Mouse (Mus musculus): ENCODE data around the gene Fcrlb. TPM values are rescaled to one million over a fixed set of nuclear protein-coding genes. Genes with fewer than 3 reads are reported as not detected.
A peak's percentile ranks its signal among the peaks of the same experiment; 100 is the strongest.
"Not testable (repeated sequence)": the region's sequence is repeated elsewhere in the genome, so short reads cannot be mapped to it uniquely, and the experiment has no call there.

Fcrlb gene
- not detected for total RNA-seq (2021)

DNA sequence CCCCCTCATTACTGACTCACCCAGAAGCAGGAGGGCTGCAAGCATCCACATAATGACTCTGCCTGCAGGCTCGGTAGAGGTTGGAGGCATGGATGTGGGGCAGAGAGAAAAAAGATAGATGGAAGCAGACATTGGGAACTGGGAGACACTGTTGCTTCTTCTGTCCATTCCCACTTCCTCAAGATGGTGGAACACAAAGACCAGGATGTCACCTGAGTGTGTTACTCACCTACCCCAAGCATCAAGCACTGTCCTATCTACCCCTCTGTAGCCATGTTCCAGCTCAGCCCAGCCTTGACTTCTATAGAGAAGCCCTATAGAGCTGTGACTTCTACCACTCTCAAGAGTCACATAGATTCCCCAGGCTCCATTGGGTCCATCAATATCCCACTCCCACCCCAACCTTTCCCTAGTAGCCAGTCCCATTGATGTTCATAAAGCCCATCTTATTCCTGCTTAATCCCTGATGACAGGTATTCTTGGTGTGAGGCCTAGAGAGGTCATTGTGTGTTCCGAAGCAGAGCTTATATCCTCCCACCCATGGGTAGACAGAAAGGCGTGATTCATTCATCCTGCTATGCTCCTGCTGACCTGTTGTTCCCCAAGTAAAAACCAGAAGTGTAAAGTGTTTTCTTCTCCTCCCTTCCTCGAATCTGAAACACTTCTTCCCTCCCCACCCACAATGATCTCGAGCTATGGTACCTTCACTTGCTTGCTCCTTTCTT lies at the start of gene Fcrlb:
TSS of gene Fcrlb (minus strand) at position 51 of the 725 bp plus-strand sequence.
- DNase-seq = no peak

DNA sequence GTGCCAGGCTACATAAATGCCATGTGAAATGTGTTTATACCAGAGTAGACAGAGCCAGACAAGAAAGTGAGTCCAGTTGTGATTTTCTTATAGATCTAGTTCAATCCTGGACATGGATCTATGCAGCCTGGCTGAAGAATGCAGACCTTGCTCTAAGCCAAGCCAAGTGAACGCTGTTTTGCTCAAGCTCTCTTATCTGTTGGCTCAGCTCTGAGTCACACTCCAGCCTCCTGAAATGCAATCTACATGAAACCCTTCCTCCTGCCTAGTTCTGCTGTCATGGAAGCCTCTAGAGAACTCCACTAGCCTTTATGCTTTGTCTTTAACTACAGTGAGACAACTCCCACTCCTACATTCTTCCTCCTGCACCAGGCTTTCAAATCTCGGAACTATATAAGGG lies 49.6 kb upstream of the Fcrlb start:
- DNase-seq = peak; percentile 11

DNA sequence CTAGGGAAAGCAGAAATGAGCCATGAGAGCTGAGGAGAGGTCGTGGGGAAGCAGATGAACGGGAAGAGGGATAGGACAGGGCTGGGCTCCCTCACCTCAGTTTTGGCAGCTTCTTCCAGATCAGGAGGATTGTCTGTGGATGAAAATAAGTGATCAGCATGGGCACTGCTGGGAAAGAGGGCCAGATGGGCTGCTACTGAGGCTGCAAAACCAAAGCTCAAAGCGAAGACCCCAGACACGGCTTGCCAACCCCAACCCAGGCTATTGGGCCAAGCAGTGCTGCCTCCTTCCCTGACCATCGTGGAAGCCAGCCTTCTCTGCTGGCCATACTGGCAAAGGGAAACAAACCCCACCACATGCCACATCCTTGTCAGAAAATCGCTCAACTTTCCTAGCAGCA lies 48.4 kb upstream of the Fcrlb start:
- no peak for DNase-seq

DNA sequence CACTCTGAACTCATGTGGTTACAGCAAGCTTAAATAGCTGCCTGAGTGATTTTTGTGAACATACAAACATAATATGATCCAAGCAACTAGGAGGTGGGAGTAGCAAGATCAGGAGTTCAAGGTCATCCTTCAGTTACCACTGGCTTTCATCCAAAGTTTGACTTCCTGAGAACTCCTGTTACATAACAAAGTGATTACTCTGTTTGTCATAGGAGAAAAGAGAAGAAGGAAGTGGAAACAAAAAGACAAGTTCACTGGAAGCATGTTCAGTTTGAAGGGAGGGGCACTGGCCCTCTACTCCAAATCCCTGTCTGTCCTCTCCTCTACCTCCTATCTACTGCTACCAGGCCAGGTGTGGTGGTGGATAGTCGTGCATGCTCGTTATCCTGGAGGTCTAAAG lies 47.0 kb upstream of the Fcrlb start:
- DNase-seq = no peak

DNA sequence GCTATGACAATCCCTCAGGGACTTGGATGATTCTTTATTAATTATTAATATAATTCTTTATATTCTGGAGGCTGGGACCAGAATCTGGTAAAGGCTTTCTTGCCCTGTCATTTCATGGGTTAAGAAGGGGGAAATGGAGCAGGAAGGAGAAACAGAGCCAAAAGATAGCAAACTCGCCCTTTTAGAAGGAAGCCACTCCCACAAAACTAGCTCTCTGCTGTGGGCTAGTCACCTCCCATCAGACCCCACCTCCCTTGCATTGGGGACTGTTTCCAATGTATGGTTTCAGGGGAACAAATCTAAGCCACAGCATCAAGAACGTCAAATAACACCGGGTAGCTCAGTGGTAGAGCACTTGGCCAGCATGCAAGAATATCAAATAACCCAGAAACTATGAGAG lies 45.5 kb upstream of the Fcrlb start:
- no peak for DNase-seq

DNA sequence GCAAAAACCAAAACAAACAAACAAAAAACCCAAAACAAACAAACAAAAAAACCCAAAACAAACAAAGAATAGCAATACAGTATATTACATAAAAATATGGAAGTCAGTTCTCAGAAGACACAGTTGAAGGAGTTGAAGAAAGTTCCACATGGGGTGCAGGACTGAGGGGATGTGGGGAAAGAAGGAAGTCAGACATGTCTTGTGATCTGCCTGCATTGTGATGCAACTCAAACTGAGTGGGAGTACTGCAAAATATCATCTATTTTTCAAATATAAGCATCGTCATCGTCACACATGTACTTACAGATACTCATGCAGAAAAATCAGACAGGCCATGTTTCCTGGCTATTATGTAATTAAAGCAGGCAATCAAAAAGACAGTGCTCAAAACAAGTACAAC lies 40.5 kb upstream of the Fcrlb start:
- no peak for DNase-seq

DNA sequence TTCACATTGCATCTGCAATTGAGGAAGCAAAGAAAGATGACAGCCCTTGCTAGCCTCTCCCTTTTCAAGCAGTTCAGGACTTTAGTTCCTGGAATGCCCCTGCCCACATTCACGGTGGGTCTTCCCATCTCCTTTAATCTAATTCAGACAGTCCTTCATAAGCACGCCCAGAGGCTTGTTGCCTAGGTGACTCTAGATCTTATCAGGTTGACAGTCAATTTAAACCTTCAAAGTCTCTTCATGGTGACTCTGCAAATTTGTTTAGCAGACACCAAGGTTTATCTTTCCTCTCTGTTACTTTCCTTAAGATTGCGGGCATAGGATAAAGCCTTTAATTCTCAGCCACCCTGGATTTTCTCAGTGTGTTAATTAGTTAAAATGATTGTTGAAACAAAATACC lies 38.0 kb upstream of the Fcrlb start:
- no peak for DNase-seq

DNA sequence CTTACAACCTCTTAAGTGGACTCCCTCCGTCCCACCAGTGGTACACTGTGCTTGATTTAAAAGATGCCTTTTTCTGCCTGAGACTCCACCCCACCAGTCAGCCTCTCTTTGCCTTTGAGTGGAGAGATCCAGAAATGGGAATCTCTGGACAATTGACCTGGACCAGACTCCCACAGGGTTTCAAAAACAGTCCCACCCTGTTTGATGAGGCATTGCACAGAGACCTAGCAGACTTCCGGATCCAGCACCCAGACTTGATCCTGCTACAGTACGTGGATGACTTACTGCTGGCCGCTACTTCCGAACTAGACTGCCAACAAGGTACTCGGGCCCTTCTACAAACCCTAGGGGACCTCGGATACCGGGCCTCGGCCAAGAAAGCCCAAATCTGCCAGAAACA lies 32.2 kb upstream of the Fcrlb start:
- not testable (repeated sequence) for DNase-seq

DNA sequence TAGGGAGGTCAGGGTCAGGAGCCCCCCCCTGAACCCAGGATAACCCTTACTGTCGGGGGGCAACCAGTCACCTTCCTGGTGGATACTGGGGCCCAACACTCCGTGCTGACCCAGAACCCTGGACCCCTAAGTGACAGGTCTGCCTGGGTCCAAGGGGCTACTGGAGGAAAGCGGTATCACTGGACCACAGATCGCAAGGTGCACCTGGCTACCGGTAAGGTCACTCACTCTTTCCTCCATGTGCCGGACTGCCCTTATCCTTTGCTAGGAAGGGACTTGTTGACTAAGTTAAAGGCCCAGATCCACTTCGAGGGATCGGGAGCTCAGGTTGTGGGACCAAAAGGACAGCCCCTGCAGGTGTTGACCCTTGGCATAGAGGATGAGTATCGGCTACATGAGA lies 31.4 kb upstream of the Fcrlb start:
- DNase-seq = not testable (repeated sequence)

DNA sequence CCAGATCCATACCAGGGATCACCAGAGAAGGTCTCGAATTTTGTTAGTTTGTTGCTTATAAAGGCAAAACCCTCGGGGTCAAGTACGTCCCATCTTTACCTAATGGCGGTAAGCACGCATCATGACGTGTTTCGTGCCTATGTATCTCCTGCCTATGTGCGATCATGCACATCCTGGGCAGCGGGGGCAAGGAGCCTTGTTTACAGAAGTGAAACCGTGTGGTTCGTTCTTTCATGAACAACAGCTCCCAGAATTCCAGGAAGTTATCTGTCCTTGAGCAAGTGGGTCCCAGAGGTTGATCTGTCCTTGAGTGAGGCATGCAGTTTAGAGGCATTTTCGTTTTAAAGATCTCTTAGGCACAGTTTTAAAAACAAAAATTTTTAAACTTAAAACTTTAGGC lies 26.5 kb upstream of the Fcrlb start:
- DNase-seq = no peak

DNA sequence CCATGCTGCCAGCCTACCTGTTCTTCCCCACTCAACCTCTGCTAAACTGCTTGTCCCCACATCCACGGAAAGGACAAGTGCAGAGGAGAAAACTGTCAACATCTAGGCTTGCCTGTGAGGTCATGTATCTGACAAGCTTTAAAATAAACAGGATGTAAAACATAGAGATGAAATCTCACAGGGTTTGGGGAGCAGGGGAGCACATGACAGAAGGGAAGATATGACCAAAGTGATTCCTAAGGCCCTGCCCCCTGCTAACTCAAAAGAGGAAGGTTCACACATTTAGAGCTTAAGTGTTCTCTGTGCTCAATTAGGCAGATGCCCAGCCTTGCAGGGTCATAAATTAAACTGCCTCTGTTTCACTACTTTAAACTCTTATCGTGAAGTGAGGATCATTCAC lies 21.6 kb upstream of the Fcrlb start:
- DNase-seq = no peak

DNA sequence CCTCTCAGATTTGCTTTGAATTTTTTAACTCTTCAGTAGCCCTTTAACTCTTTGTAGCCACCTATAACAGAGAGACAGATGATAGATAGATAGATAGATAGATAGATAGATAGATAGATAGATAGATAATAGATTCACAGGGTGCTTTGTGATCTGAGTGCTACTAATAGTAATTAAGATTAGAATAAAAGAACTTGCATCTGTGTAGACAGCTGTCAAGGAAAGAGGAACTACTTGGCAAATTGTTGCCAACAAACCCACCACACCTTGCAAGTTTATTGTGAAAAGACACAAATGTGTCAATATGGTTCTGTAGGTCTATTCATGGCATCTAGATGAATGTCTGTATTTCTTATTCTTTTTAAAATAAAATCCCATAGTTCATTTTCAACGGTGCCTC lies 21.2 kb upstream of the Fcrlb start:
- no peak for DNase-seq

DNA sequence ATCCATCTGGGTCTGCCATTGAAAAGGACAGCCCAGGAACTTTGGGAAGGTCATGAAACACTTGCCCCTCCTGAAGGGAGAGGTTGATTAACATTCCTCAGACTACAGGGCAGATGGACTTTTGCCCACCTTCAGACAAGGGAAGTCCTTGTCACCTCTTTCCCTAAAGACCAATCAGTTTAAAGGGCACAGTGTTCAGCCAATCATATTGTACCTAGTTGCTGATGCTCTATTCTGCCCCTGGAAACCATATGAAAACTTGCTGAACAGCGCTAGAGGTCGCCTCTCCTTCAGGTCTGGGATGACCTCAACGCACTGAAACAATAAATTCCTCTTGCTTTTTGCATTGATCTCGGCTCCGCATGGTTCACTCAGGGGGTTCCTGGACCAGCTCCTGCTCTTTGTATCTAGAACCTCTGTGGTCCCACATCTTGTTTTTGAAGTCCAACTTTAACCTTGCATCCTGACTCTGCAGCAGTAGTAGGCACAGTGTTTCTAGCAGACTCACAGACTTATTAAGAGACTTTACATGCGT lies 20.7 kb upstream of the Fcrlb start:
- no peak for DNase-seq

DNA sequence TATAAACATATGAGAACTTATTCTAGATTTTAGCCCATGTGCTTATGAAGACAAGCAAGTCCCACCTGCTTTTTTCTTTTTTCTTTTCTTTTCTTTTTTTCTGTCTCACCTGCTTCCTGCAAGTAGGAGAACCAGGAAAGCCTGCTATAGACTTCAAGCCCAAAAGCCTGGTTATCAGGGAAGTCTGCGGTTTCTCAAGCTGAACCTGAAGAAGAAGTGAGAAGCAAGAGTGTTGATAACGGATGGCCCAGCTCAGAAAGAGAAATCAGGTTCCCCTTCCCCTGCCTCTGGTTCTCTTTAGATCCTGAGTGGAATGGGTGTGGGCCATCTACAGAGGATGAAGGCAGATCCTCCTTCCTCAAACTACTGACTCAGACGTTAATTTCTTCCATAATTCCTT lies 19.3 kb upstream of the Fcrlb start:
- no peak for DNase-seq

DNA sequence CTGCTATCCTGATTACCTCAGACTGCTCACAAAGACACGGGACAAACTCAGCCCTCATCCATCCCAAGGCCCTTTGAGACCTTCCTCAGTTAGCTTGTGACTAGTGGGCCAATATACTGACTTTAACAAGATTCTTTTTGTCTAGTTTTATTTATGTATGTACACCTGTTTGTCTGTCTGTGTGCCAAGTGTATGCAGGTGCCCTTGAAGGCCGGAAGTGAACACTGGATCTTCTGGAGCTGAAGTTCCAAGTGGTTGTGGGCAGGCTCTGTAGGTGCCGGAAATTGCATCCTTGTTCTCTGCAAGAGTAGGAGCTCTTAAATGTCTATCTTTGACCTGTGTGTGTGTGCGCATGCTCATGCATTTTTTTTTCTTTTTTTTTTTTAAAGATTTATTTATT lies 16.5 kb upstream of the Fcrlb start:
- no peak for DNase-seq

DNA sequence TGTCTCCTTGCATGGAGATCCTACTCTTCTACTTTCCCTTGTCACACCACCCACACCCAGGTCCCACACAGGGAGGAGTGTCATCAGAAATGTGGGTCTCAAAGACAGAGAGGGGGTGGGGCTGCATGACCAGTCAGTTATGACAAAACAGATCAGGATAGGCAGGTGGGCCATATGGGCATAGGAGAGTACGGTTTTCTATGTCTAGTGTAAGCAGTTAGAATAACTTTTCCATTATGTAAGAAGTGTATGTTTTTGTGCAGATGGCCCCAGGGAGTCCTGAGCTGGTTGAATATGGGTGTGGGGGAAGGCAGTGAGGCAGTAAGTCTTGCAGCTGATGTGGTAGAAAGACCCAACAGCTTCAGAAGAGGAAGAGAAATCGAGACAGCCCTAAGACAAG lies 15.7 kb upstream of the Fcrlb start:
- no peak for DNase-seq

DNA sequence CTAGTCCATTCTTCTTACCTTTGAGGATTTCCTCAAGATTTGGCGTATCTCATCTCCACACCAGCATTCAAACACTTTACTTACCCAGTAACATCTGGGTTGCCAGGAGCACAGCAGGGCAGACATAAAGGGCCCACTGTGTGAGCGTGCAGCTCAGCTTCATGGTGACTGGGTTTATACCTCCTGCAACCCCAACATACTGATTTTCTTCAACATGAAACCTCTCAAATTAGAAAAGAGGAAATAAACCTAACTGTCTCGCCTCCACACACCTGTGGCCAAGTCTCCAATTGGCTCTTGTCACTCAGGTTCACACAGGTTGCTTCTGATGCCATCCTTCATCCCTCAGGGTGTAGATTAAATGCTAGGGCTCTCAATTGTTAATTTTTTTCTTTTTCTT lies 14.6 kb upstream of the Fcrlb start, which contains the start of gene Fcrla:
TSS of gene Fcrla (minus strand) at position 206 of the 400 bp plus-strand sequence.
- no peak for DNase-seq

DNA sequence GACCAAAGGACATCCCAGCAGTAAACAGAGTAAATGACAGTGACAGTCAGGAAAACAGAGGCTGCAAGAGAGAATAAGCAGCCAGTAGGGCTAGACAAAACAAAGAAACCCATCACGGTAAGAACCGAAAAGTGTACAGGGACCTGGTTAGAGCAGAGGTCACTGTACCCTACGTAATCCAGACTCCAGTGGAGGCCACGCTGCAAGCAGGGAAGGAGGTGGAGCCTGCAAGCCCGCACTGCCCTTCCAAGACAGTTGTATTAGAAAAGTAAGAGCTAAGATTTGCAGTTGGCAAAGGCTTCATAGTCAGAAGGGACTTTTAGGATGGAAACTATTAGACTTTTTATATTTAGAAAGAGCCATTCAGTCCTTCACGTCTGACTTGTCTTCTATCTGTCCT lies 14.2 kb upstream of the Fcrlb start:
- DNase-seq = no peak

DNA sequence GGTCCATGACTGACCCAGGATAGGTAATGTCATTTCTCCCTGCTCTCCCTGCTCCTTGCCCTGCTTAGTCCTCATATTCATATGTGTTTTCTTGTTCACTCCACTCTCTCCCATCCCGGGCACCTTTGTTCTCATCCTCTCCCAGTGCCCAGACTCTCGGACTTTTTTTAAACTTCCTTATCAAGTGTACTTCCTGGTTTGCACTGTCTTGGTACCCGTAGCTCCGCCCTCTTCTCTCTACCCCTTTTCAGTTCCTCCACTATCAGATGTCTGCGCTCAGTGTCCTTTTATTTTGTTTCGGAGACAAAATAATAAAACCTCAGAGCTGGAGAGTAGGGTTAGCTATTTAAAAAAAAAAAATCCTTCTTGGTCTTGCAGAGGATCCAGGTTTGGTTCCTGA lies 11.7 kb upstream of the Fcrlb start:
- DNase-seq = no peak

DNA sequence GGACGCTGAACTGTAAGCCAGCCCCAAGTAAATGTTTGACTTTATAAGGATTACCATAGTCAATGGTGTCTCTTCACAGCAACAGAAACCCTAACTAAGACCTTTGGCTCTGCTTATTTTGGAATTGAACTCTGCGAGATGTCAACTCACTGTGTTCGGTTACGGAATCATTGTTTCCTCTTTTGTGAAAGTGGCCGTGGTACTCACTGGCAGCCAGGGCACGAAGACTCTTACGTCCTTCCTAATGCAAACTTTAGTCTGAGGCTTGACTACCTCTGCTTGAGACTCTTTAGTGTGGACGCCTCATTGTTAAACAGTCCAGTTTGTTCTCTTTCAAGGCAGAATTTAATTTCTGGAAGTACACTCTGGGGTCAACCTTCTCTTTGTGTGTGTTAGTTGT lies 6.6 kb upstream of the Fcrlb start:
- no peak for DNase-seq

DNA sequence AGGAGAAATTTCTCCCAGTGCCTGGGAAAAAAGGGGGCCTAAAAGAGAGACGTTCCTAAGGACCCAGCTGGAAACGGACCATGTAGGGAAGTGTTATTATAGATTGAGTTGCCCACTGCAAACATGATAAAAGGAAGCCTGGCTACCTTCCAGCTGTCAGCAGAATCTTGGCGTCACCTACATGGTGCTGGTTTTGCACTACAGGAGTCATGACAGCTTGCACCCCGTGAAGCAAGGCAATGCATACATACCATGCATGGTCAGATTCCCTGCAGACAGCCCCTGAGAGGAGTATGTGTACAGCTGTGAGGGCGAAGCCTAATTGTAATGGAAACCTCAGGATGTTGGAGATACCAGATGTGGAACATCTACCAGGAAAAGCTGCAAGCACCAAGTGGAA lies 2.9 kb upstream of the Fcrlb start:
- peak; percentile 29 for DNase-seq

DNA sequence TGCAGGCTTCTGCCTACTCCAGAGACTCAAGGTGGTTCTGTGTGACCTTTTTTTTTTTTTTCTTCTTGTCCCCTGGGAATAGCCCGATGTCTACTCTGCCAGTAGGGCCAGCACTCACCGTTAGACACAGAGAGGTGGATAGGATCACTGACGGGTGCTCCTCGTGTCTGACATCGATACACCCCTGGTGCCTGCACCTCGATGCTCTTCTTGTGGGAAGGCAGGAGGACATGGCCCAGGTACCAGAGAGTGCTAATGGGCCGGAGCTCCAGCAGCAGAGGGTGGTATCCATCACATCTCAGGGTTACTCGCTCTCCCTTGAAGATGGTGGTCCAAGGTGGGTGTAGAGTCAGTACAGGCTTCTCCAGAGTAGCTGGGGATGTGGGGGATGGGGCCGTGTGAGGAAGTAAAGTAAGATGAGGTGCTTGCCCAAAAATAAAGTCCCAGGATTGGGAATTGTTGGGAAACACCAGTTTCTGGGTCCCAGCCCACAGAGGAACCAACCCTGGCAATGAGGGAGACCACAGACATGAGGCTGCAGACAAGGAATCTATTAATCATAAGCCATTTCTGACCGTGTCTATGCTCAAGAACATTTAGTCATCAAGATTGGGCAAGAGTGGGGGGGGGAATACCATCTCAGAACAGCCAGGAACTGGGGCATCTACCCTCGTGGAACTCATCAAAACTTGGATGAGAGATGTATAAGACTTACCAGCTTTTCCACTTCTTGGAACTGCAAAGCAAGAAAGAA lies 657 bp downstream of the Fcrlb start:
- no peak for DNase-seq

DNA sequence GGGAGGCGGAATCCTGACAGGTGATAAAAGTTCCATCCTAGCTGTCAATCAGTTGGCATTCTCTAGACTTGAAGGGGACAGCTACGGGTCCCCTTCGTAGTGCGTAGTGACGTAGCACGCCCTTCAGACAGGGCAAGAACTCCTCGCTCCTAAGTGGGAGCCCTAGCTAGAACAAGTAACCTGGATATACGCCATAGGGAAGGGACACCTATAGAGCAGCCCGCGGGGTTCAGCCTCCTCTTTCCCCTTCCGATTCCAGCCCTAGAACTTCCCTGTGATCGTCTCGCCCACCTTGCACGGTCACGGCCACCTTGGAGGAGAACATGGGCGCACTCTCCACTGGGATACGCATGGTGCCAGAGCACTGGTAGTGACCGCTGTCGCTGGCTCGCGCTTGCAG lies 4.4 kb downstream of the Fcrlb start:
- no peak for DNase-seq
